12 mouse cellular contexts compared by ENCODE assay signal in the genomic region with DNA sequence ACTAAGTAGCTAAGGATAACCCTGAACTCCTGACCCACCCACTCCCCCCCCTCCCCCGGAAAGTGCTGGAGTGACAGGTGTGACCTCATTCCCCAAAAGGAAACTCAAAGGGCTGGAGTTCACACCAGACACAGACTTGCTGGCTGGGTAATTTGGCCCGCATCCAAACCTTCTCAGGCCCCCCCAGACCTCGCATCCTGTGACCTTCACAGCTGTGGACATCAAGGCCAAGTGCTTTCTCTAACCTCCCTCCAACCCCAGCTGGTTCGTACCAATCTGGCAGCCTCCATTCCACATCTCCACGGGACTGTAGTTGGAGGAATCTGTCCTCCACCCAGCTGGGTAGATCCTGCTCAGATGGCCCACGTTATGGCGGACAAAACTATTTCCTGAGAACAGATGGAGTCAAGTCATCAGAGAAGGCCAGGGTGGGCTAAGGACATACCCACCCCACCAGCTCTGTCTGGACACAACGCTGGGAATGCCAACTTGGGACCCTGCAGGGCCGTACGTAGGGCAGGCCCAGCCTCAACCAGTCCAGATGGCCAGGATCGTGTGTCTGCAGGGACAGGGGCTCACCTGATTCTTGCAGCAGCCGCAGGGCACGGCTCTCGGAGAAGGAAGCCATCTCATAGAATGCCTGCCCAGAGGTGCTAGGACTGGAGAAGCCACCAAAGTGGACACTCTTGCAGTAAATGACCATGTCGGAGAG. TPM values are rescaled to one million over a fixed set of nuclear protein-coding genes. Genes with fewer than 3 reads are reported as not detected.
DNase-seq lines count a peak whose midpoint lies in the region; ATAC-seq and TF ChIP-seq lines count a peak whose summit lies in the region.
"Had no signal": no experiment of that assay in that cellular context is flagged by ENCODE, and none has a peak within 500 bp of the region (broad histone marks: within the 10 kb centered on the region; RNA-seq: fewer than 3 reads in every experiment).

No protein-coding gene starts in this region.

- no peaks in the 10 kb centered on the region for H3K79me2 ChIP-seq in heart, adult 2 months (replicated peaks; ENCODE audit: control insufficient read depth, insufficient read depth, low read length)

- H3K36me3 ChIP-seq in heart, adult 2 months (ENCODE audit: control insufficient read depth, insufficient read depth, low read length) = no peaks in the 10 kb centered on the region
- 0 out of 2 replicates have a peak, but pooled peaks cover 8% of the 10 kb centered on the region for H3K36me3 ChIP-seq in kidney, embryonic 14.5 days (ENCODE audit: control insufficient read depth, insufficient read depth, low read length)

- no peak overlapping the region for H3K4me3 ChIP-seq in heart, adult 2 months
- no peak overlapping the region for H3K4me3 ChIP-seq in kidney, embryonic 14.5 days (ENCODE audit: low read length)
- H3K4me3 ChIP-seq: midbrain, embryonic 13.5 days had no signal

- TF ChIP-seq CTCF in heart, adult 2 months (IDR thresholded peaks at IDR 0.05) = no peak

- no peaks in the 10 kb centered on the region for H3K9me3 ChIP-seq in kidney, embryonic 14.5 days (ENCODE audit: control insufficient read depth, low read length)
- H3K9me3 ChIP-seq: midbrain, embryonic 13.5 days had no signal

- peak; percentile 95 for DNase-seq in heart, adult 11 months
- DNase-seq in heart, adult 2 months = no peak
- DNase-seq in kidney, adult 9 months = peak; percentile 55
- DNase-seq in 416B (ENCODE audit: low read depth) = peak; percentile 88
- peak; percentile 42 to 66 for DNase-seq in heart, postnatal 10 days
- no peak for DNase-seq in layer of hippocampus, postnatal 36 days
- DNase-seq: forebrain, postnatal 0 days; gastrocnemius, postnatal 10 days had no signal

- no peak overlapping the region for H3K9ac ChIP-seq in heart, adult 2 months (ENCODE audit: low read depth, low read length)
- no peak overlapping the region for H3K9ac ChIP-seq in kidney, embryonic 14.5 days (ENCODE audit: low read depth, low read length)
- H3K9ac ChIP-seq: forebrain, postnatal 0 days; midbrain, embryonic 13.5 days had no signal

- ATAC-seq in kidney, embryonic 14.5 days (ENCODE audit: low FRiP score, low TSS enrichment) = no peak; the same call in 1 of the 2 replicates
- ATAC-seq in erythroid progenitor cell, adult 5-6 weeks (replicated peaks; ENCODE audit: low FRiP score, poor library complexity, severe bottlenecking) = no peak
- ATAC-seq: forebrain, postnatal 0 days; midbrain, embryonic 13.5 days had no signal

- intact Hi-C loops in heart, adult 2 months (cut with DNase I) = no loop called here
- intact Hi-C loops in heart, postnatal 10 days (cut with DNase I) = no loop called here

- peaks cover 3% of the 10 kb centered on the region for H3K4me1 ChIP-seq in heart, adult 2 months (ENCODE audit: control insufficient read depth, insufficient read depth, low read length)
- H3K4me1 ChIP-seq in kidney, embryonic 14.5 days (ENCODE audit: control insufficient read depth, insufficient read depth, low read length) = no peaks in the 10 kb centered on the region
- H3K4me1 ChIP-seq: midbrain, embryonic 13.5 days had no signal

- no peak overlapping the region for H3K27ac ChIP-seq in heart, adult 2 months
- no peak overlapping the region for H3K27ac ChIP-seq in kidney, embryonic 14.5 days (ENCODE audit: low read depth, low read length)
- H3K27ac ChIP-seq: midbrain, embryonic 13.5 days had no signal

- H3K4me2 ChIP-seq in kidney, embryonic 14.5 days (replicated peaks; ENCODE audit: low read depth, low read length) = no peak overlapping the region
- H3K4me2 ChIP-seq: liver, embryonic 11.5 days; midbrain, embryonic 13.5 days had no signal

- 59% methylated on average over 15 of the region's 15 CpGs for WGBS in heart, adult 2 months
- 69% methylated on average over 15 of the region's 15 CpGs for WGBS in kidney, embryonic 14.5 days

- TF ChIP-seq EP300 in heart, adult 2 months (IDR thresholded peaks at IDR 0.05; ENCODE audit: insufficient read depth, low read depth, low read length) = no peak

- no peak for TF ChIP-seq POLR2A in heart, adult 2 months (IDR thresholded peaks at IDR 0.05; ENCODE audit: insufficient read depth, low read depth, low read length)

- H3K27me3 ChIP-seq in heart, adult 2 months (ENCODE audit: control insufficient read depth, insufficient read depth, low read length) = no peaks in the 10 kb centered on the region
- H3K27me3 ChIP-seq in kidney, embryonic 14.5 days (ENCODE audit: control insufficient read depth, insufficient read depth, low read length) = no peaks in the 10 kb centered on the region
- H3K27me3 ChIP-seq: midbrain, embryonic 13.5 days had no signal

RNA-seq across cellular contexts. Expression of a gene that starts 20.0 kb away (rescaled TPM):
- total RNA-seq in heart, adult 2 months (2021) = 10 to 100 TPM; 14.5 to 16.6 TPM
- polyA plus RNA-seq in heart, adult 2 months (2012; rRNA removed) = 32.2 and 39.4 TPM in 2 replicates
- polyA plus RNA-seq in kidney, embryonic 14.5 days (2014; fragmentation: Nextera tagmentation; extraction: Ambion mirVana) = 18.5 and 18.7 TPM in 2 replicates
- total RNA-seq in heart, postnatal 10 days (2021) = 10 to 100 TPM; 16.5 to 18.7 TPM
- total RNA-seq in layer of hippocampus, postnatal 36 days (2021) = 1 to 10 TPM; 8.3 to 8.4 TPM
- not detected in 2 replicates for total RNA-seq in erythroid progenitor cell, adult 5-6 weeks (2015; ENCODE audit: low replicate concordance)
- total RNA-seq in erythroid progenitor cell, adult 5-6 weeks (2017; ENCODE audit: low replicate concordance) = not detected in 2 replicates

RNA-seq across cellular contexts. Expression of a gene that starts 20.8 kb away (rescaled TPM):
- under 1 TPM; 0.20 to 0.34 TPM for total RNA-seq in heart, adult 2 months (2021)
- 0.85 and 1.4 TPM in 2 replicates for polyA plus RNA-seq in heart, adult 2 months (2012; rRNA removed)
- polyA plus RNA-seq in kidney, embryonic 14.5 days (2014; fragmentation: Nextera tagmentation; extraction: Ambion mirVana) = 26.6 and 40.4 TPM in 2 replicates
- 1 to 10 TPM; 1.5 to 3.7 TPM for total RNA-seq in heart, postnatal 10 days (2021)
- total RNA-seq in layer of hippocampus, postnatal 36 days (2021) = under 1 TPM; 0.62 to 0.76 TPM
- total RNA-seq in erythroid progenitor cell, adult 5-6 weeks (2015; ENCODE audit: low replicate concordance) = 1.8 TPM in 1 of 2 replicates, not detected in the other
- total RNA-seq in erythroid progenitor cell, adult 5-6 weeks (2017; ENCODE audit: low replicate concordance) = 1.9 TPM in 1 of 2 replicates, not detected in the other

RNA-seq across cellular contexts. Expression of a gene that starts 28.9 kb away (rescaled TPM):
- under 1 TPM; 0.13 to 0.32 TPM for total RNA-seq in heart, adult 2 months (2021)
- polyA plus RNA-seq in heart, adult 2 months (2012; rRNA removed) = 0.20 and 0.82 TPM in 2 replicates
- 2.4 and 3.2 TPM in 2 replicates for polyA plus RNA-seq in kidney, embryonic 14.5 days (2014; fragmentation: Nextera tagmentation; extraction: Ambion mirVana)
- under 1 TPM in 1 of 2 experiments, not detected in 1; 0.07 TPM for total RNA-seq in heart, postnatal 10 days (2021)
- 1 to 10 TPM; 4.3 to 4.4 TPM for total RNA-seq in layer of hippocampus, postnatal 36 days (2021)
- 0.36 TPM in 1 of 2 replicates, not detected in the other for total RNA-seq in erythroid progenitor cell, adult 5-6 weeks (2015; ENCODE audit: low replicate concordance)
- total RNA-seq in erythroid progenitor cell, adult 5-6 weeks (2017; ENCODE audit: low replicate concordance) = not detected in 2 replicates

Comparison
In these comparisons a context has a peak if more than half of its experiments do, and no peak if none do; other contexts are left out.
1. DNase-seq: peak in heart, adult 11 months (single experiment), kidney, adult 9 months (single experiment), 416B (single experiment) and heart, postnatal 10 days (2 of 2); none in heart, adult 2 months (0 of 2) and layer of hippocampus, postnatal 36 days (0 of 2).
2. RNA of a gene that starts 20.0 kb away (total RNA-seq): 16.5 to 18.7 TPM in heart, postnatal 10 days, 14.5 to 16.6 TPM in heart, adult 2 months and 8.3 to 8.4 TPM in layer of hippocampus, postnatal 36 days; not detected in erythroid progenitor cell, adult 5-6 weeks; every median in the first group is over 4 times any median in the second.